Mouse (Mus musculus) embryonic facial prominence, embryonic 13.5 days (tissue): ENCODE results near the gene Anxa2. TPM values are rescaled to one million over a fixed set of nuclear protein-coding genes. Genes with fewer than 3 reads are reported as not detected.
A peak's percentile ranks its signal among the peaks of the same experiment; 100 is the strongest.

Experiments
- ATAC-seq: fragments of 200-750 bp; cut with Nextera tagmentation; 2 replicates; pipeline ENCODE4 v1.8.0; 2017; ENCODE audit warnings: low read depth; ENCODE audit not compliant: insufficient number of reproducible peaks, insufficient read depth, low FRiP score, low TSS enrichment
- H3K27ac ChIP-seq: fragments of 300-500 bp; sonication (generic); 2 replicates; pipeline ENCODE4 v1.5.1; 2015; ENCODE audit warnings: moderate library complexity, mild to moderate bottlenecking, inconsistent platforms
- H3K27me3 ChIP-seq: fragments of 300-500 bp; sonication (generic); 2 replicates; pipeline ENCODE4 v1.6.1; 2015; ENCODE audit warnings: mild to moderate bottlenecking, inconsistent platforms
- H3K36me3 ChIP-seq: fragments of 300-500 bp; sonication (generic); 2 replicates; pipeline ENCODE4 v1.6.1; 2015; ENCODE audit warnings: mild to moderate bottlenecking, inconsistent platforms
- H3K4me1 ChIP-seq: fragments of 300-500 bp; sonication (generic); 2 replicates; pipeline ENCODE4 v1.6.1; 2015; ENCODE audit warnings: inconsistent platforms
- H3K4me2 ChIP-seq: fragments of 300-500 bp; sonication (generic); 2 replicates; pipeline ENCODE4 v1.6.1; 2015; ENCODE audit warnings: moderate library complexity, mild to moderate bottlenecking, inconsistent platforms
- H3K4me3 ChIP-seq: fragments of 300-500 bp; sonication (generic); 2 replicates; pipeline ENCODE4 v1.5.1; 2015; ENCODE audit warnings: mild to moderate bottlenecking, inconsistent platforms
- H3K9ac ChIP-seq: fragments of 300-500 bp; sonication (generic); 2 replicates; pipeline ENCODE4 v1.6.1; 2015; ENCODE audit warnings: mild to moderate bottlenecking, inconsistent platforms
- H3K9me3 ChIP-seq: fragments of 300-500 bp; sonication (generic); 2 replicates; pipeline ENCODE4 v1.6.1; 2016; ENCODE audit warnings: inconsistent platforms
- WGBS: fragments of 180-500 bp; shearing (Covaris S2); methylation state at CpG from one replicate; pipeline ENCODE4 v1.1.7; 2015; ENCODE audit warnings: mixed read lengths; 5-methylcytosine and 5-hydroxymethylcytosine counted together
- microRNA-seq: library from miRNA; unstranded; fragments of <30 nt; microRNA quantifications from one replicate; pipeline ENCODE4, GENCODE M21; 2016
- polyA plus RNA-seq: library from polyadenylated mRNA; unstranded; fragments of >200 nt; fragmentation: Nextera tagmentation; extraction: Ambion mirVana; gene quantifications from 2 replicates; pipeline ENCODE4 v1.2.1, GENCODE M21; 2015

Gene Anxa2
- polyA plus RNA-seq, 1 experiment from 2014 or later = 1,195 TPM

DNA sequence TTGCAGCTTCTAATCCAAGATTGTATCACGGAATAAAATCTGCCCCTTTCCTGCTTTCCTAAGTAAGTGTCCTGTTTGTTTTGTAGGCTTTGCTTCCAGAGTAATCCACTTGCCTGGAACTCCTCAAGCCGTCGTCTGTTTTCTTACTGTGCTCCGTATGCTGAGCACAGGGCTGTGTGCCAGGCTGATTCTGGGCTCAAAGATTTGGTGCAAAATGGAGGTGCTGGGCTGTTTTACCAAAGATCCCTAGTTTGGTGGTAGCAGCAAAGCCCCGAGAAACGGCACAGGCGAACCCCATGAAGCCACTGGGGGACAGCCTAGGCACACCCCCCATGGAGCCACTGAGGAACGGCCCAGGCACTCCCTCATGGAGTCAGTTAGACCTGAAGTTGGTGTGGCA is 60.8 kb downstream of the Anxa2 start:
- 64% methylated on average over 8 of the region's 8 CpGs for WGBS
- no peak overlapping the region for H3K27ac ChIP-seq
- H3K4me1 ChIP-seq = peaks cover 13% of the 10 kb centered on the region
- H3K36me3 ChIP-seq = no peaks in the 10 kb centered on the region
- no peak overlapping the region for H3K9ac ChIP-seq
- H3K4me3 ChIP-seq = no peak overlapping the region
- ATAC-seq = no peak
- no peaks in the 10 kb centered on the region for H3K9me3 ChIP-seq
- no peak overlapping the region for H3K4me2 ChIP-seq
- no peaks in the 10 kb centered on the region; the same call in 1 of the 2 replicates for H3K27me3 ChIP-seq

DNA sequence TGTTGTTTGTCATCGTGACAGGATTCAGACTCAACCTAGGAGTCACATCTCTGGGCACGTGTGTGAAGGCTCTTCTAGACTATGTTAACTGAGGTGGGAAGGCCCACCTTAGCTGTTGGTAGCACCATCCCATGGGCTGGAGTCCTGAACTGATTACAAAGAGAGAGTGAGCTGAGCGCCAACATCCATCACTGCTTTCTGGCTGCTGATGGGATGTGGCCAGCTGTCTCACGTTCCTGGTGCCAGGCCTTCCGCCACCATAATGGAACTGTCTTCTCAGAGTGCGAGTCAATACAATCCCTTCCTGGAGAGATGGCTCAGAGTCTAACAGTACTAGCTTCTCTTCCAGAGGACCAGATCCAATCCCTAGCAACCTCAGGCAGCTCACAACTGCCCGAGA is 62.0 kb downstream of the Anxa2 start:
- no peak overlapping the region for H3K27ac ChIP-seq
- ATAC-seq = no peak

DNA sequence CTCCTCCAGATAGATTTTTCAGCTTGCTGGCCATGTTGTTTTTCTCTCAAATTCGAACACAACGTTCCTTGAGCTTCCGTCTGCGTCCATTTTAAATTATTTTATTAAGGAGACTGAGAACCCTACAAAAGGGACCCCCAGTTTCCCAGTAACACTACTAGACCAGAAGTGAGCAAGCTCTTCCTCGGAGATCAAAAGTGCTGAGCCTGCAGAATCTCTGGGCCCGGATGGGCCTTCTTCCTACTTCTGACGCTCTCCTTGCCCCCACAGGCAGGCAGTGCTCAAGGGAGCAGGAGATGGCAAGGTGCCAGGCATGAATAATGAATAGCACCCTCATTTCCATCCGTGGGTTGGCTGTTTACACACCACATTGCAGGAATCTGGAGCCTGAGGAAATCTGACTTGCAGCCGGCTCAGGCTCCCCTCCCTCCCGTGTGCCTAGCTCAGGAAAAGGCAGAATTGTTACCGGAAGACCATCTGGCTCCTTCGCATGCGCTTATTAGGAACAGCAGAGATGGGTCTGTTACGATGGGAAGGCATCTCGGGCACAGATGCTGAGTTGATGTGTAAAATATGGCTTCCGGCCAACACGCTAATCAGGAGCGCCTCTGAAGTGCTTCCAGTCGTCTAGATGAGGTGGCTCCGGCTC is 64.1 kb downstream of the Anxa2 start:
- H3K27me3 ChIP-seq = no peaks in the 10 kb centered on the region; the same call in 1 of the 2 replicates
- H3K4me3 ChIP-seq = no peak overlapping the region
- H3K36me3 ChIP-seq = no peaks in the 10 kb centered on the region
- no peak overlapping the region for H3K9ac ChIP-seq
- peaks cover 13% of the 10 kb centered on the region for H3K4me1 ChIP-seq
- H3K9me3 ChIP-seq = no peaks in the 10 kb centered on the region
- H3K4me2 ChIP-seq = peak overlapping the region; percentile 38
- peak overlapping the region; percentile 35; the same call in 1 of the 2 replicates for H3K27ac ChIP-seq
- no peak for ATAC-seq
- WGBS = 43% methylated on average over 20 of the region's 20 CpGs

More for the DNA sequence above, 62.0 kb downstream of the Anxa2 start:
- H3K4me1 ChIP-seq = peaks cover 13% of the 10 kb centered on the region
- H3K36me3 ChIP-seq = no peaks in the 10 kb centered on the region
- H3K27me3 ChIP-seq = no peaks in the 10 kb centered on the region; the same call in 1 of the 2 replicates
- H3K9ac ChIP-seq = no peak overlapping the region
- 89% methylated on average over 7 of the region's 7 CpGs for WGBS
- no peak overlapping the region for H3K4me2 ChIP-seq
- no peak overlapping the region for H3K4me3 ChIP-seq
- no peaks in the 10 kb centered on the region for H3K9me3 ChIP-seq

Small RNA genes within 50 kb of the gene (microRNA-seq; reads per million reads assigned to microRNA genes)
- 5.7 reads per million, percentile 20 among the genes with 10 or more reads in this experiment for gene Mir3109

Other genes starting within 250 kb of the Anxa2 start
- gene Ice2, start 55.7 kb upstream of the Anxa2 start, polyA plus RNA-seq = 20.2 and 22.4 TPM in 2 replicates